Mouse (Mus musculus): ENCODE measurements around the gene Kcnh2. TPM values are rescaled to one million over a fixed set of nuclear protein-coding genes. Genes with fewer than 3 reads are reported as not detected.

Kcnh2 gene
- polyA plus RNA-seq, 1 experiment from 2014 or later: 0.12 TPM

DNA sequence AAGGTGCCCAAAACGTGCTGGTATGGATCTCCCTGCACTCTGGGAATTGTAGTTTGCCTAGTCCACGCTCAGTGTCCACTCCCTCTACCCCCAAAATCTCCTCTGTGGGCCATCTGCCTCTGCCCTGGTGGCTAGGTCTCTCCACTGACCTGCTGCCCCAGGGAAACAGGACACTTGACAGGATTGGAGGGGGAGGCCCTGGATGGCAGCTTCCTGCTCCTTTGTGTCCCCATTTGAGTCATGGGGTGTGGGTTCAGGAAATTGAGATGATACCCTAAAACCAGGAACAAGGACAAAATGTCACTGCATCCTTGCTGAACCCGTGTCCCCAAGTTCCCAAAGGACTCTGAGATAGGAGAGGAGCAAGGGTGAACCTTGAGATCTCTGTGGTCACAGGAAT lies 12.7 kb upstream of the Kcnh2 start:
- in situ Hi-C loops (cut with MboI; ENCODE audit: low pct_unique_long_range_greater_than_20kb): loop anchor here (5.0 kb wide), 1 partner anchor 97 kb away; no protein-coding TSS in a partner anchor
- ChIA-PET CTCF (interaction anchor here (1.8 kb wide), 1 partner anchor 23 kb away, joined by 3 read pairs; no protein-coding TSS in a partner anchor), POLR2A (no interaction called here)
- DNase-seq (ENCODE audit: low read depth, low spot score) (no peak), ATAC-seq (no peak)
- H3K27me3 ChIP-seq: peaks cover 16% of the 10 kb centered on the region
- no peak for TF ChIP-seq CTCF (IDR thresholded peaks at IDR 0.05)

DNA sequence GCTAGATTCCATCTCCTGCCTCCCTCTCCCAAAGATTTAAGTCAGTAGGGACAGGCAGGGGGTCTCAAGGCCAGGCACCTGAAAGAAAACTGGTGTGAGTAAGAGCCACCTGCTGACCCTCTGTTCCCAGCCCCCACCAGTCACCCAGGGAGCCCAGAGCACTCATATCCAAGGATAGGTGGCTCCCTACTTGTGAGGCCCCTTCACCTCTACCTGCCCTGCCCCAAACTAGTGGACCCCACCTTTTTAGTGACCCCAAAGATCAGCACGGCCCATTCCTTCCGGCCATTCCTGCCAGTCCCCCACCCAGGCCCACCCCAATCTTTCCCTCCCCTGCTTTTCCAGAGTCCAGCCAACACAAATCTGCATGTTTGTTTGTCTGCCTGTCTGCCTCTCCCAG lies 12.1 kb upstream of the Kcnh2 start:
- ATAC-seq (no peak), DNase-seq (ENCODE audit: low read depth, low spot score) (no peak)
- POLR2A ChIA-PET: interaction anchor here (0.5 kb wide), 1 partner anchor 154 kb away, joined by 3 read pairs; no protein-coding TSS in a partner anchor
- H3K27me3 ChIP-seq: peaks cover 20% of the 10 kb centered on the region
- in situ Hi-C loops (cut with MboI; ENCODE audit: low pct_unique_long_range_greater_than_20kb): loop anchor here (5.0 kb wide), 1 partner anchor 96 kb away; no protein-coding TSS in a partner anchor
- CTCF ChIA-PET: interaction anchor here (1.8 kb wide), 1 partner anchor 23 kb away, joined by 3 read pairs; no protein-coding TSS in a partner anchor
- no peak for TF ChIP-seq CTCF (IDR thresholded peaks at IDR 0.05)

DNA sequence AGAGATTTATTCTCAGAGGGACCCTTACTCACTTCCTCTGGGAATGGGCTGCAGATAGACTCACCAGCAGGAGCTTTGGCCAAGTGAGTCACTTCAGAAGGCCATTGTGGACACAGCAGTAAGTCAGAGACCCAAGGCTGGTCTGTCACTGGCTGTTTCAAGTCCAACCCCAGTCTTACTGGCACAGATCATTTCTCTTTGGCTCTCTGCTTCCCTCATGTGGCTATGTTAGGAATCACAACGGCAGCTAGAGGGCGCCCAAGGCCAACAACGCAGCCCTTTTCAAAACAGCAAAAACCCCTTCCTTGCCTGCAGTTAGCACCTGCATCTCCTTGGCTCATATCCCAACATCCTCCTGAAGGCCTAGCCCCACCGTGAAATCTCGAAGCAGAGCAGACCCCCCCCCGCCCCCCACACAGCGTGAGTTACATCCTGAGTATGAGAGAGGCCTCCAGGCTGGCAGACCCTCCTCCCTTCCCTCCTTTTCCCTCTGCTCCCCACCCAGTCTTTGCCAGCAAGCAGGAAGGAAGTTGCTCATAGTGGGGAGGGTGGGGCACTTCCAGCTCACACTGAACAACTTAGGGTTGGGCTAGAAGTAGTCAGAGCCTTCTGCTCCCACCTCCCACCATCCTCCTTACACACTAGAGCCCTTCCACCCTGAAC lies 9.5 kb upstream of the Kcnh2 start:
- peak; percentile 97 for TF ChIP-seq CTCF (IDR thresholded peaks at IDR 0.05)
- CTCF ChIA-PET: interaction anchor here (0.8 to 2.9 kb wide), 16 partner anchors 9 to 98 kb away, joined by 3 to 12 read pairs (median 4); partner anchors contain the start of genes Abcb8 and Atg9b
- DNase-seq (ENCODE audit: low read depth, low spot score): peak; percentile 30
- peaks cover 20% of the 10 kb centered on the region for H3K27me3 ChIP-seq
- no peak for ATAC-seq
- POLR2A ChIA-PET: no interaction called here
- in situ Hi-C loops (cut with MboI; ENCODE audit: low pct_unique_long_range_greater_than_20kb): loop anchor here (5.0 kb wide), 1 partner anchor 94 kb away; no protein-coding TSS in a partner anchor

DNA sequence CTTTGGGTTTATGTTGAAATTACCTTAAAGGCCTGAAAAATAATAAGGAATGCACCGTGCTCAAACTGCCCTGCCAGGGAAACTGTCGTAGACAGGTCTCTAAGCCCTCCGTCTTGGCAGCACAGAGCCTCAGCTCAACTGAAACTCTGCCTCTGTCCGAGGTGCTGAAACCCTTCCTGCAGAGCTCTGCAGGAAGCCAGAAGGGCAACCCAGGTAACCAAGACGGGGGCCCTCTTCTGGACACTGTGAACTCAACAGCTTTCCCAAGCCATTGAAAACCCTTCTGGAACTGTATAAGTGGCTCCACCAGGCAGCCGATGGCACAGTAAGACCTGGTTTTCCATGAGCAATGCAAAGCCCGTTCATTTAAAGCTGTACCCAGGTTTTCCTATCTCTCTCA lies 6.1 kb upstream of the Kcnh2 start:
- ChIA-PET CTCF (interaction anchor here (0.8 to 2.2 kb wide), 10 partner anchors 15 to 96 kb away, joined by 3 to 12 read pairs (median 4); partner anchors contain the start of gene Abcb8), POLR2A (interaction anchor here (1.0 to 1.2 kb wide), 2 partner anchors 14 to 28 kb away, joined by 3 read pairs; no protein-coding TSS in a partner anchor)
- no peak for TF ChIP-seq CTCF (IDR thresholded peaks at IDR 0.05)
- in situ Hi-C loops (cut with MboI; ENCODE audit: low pct_unique_long_range_greater_than_20kb): no loop called here
- peaks cover 18% of the 10 kb centered on the region for H3K27me3 ChIP-seq
- peak; percentile 50 for DNase-seq (ENCODE audit: low read depth, low spot score)
- peak; percentile 41 for ATAC-seq

DNA sequence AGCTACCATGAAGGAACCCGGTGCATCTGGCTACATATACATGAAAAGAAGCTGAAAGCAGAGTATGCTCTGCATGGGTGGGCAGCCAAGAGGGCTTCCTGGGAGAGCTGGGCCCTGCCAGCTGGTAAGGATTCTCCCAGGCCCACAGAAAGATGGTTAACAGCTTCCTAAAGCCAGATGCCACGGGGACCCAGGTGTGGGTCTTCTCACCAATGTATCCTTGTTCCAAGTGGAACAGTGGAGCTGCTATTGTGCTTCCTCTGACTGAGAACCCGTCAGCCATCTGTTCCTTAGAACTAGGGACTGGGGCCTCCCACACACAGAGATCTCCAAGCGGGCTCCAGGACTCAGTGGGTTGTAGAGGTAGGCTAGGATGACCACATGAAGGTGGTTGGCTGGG lies 5.4 kb upstream of the Kcnh2 start:
- ChIA-PET CTCF (interaction anchor here (1.0 to 2.2 kb wide), 5 partner anchors 15 to 96 kb away, joined by 3 to 12 read pairs (median 4); no protein-coding TSS in a partner anchor), POLR2A (no interaction called here)
- ATAC-seq (no peak), DNase-seq (ENCODE audit: low read depth, low spot score) (no peak)
- in situ Hi-C loops (cut with MboI; ENCODE audit: low pct_unique_long_range_greater_than_20kb): no loop called here
- TF ChIP-seq CTCF (IDR thresholded peaks at IDR 0.05): no peak
- H3K27me3 ChIP-seq: peaks cover 25% of the 10 kb centered on the region

DNA sequence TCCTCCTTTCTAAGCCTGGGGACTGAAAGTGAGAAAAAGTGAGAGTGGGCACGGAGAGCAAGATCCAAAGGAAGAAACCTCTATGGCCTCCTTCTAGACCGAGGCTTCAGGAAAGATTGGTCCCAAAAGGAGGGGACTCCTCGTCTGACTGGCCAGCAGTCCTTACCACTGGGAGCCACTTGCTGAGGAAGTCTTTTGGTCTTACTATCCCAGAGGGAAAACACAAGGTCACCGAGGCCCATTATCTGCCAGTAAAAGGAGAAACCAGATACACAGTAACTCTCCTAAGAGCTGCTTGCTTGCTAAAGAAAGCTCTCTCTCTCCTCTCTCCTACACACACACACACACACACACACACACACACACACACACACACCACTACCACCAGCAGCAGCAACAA lies 1.9 kb upstream of the Kcnh2 start:
- ATAC-seq (no peak), DNase-seq (ENCODE audit: low read depth, low spot score) (no peak)
- in situ Hi-C loops (cut with MboI; ENCODE audit: low pct_unique_long_range_greater_than_20kb): no loop called here
- no peak for TF ChIP-seq CTCF (IDR thresholded peaks at IDR 0.05)
- peaks cover 43% of the 10 kb centered on the region for H3K27me3 ChIP-seq
- ChIA-PET CTCF (no interaction called here), POLR2A (no interaction called here)

DNA sequence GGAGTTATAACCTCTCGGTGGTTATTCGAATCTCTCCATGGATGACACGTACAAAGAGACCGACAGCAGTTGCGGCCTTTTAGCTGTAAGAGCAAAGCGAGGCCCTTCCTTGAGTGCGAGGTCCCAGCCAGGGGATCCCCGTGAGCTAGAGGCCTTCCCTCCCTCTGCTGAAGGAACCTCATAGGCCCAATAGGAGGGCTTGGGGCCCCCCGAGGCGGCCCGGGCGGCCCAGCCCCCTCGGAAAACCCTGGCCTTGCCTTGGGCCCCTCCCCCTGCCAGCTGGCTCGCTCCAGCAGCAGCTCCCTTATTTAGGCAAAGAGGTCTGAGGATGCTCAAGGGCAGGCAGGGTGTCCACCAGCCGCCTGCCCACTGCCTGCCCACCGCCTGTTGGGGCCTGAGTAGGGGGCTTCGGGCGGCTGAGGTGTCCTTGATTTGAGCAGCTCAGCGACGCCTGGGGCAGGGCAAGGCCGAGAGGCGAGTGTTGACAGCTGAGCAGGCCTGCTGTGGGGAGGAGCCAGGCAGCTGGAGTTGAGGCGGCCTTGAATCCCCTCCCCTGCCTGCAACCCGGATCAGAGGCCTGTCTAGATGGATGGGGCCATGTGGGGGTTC lies 951 bp upstream of the Kcnh2 start:
- no peak for DNase-seq (ENCODE audit: low read depth, low spot score)
- no peak for ATAC-seq
- in situ Hi-C loops (cut with MboI; ENCODE audit: low pct_unique_long_range_greater_than_20kb): no loop called here
- TF ChIP-seq CTCF (IDR thresholded peaks at IDR 0.05): no peak
- CTCF ChIA-PET: interaction anchor here (1.0 kb wide), 1 partner anchor 18 kb away, joined by 3 read pairs; no protein-coding TSS in a partner anchor
- POLR2A ChIA-PET: no interaction called here
- peaks cover 43% of the 10 kb centered on the region for H3K27me3 ChIP-seq

DNA sequence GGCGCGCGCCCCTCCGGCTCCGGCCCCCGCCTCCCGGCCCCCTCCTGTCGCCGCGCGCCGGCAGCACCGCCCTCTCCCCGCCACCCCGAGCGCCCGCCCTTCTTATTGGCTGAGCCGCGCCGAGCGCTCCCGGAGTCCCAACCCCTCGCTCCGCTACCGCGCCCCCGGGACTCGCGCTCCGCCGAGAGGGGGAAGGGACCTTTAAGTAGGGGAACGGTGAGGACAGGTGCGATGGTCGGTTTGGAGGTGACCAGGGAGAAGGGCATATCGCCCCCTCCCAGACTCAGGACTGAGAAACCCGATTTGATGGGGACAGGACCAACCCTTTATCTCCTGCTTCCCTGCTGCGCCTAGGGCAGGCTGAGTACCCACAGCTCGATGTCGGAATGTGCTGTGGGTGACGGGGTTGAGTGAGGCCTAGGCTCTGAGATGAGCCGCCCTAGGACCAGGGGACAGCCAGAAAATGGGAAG lies 332 bp upstream of the Kcnh2 start:
- ChIA-PET POLR2A (no interaction called here), CTCF (interaction anchor here (1.0 kb wide), 1 partner anchor 19 kb away, joined by 3 read pairs; no protein-coding TSS in a partner anchor)
- no peak for DNase-seq (ENCODE audit: low read depth, low spot score)
- in situ Hi-C loops (cut with MboI; ENCODE audit: low pct_unique_long_range_greater_than_20kb): no loop called here
- H3K27me3 ChIP-seq: peaks cover 43% of the 10 kb centered on the region
- ATAC-seq: no peak
- TF ChIP-seq CTCF (IDR thresholded peaks at IDR 0.05): no peak

DNA sequence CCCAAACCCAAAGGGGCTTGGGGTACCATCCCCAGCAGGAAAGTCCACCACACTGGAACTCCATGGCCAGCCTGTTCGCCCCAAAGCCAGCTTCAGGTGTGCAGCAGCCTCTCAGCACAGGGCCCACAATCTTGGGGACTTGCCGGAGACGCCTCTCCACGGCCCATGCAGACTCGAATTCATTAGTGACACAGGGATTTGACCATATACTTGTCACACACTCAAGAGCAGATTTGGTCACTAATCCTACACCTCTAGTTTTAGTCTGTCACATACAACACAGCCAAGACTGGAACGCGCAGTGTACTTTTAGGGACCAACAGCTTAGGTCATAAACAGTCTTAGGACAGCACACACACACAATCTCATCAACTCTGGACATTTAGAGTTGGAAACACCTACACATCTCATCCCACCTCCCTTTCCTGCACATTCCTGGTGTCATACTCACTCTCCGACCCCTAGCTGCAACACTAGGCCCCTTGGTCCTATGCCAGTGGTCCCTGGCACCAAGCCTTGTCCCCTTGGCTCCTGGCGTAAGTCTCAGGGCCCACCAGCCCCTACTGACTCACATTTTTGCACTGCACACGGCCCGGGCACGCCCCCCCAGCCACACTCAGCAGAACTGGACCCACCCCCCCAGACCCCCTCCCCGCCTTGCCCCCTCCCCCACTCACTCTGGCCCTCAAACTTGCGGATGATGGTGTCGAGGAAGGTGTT lies 713 bp downstream of the Kcnh2 start:
- in situ Hi-C loops (cut with MboI; ENCODE audit: low pct_unique_long_range_greater_than_20kb): no loop called here
- peaks cover 43% of the 10 kb centered on the region for H3K27me3 ChIP-seq
- ATAC-seq (no peak), DNase-seq (ENCODE audit: low read depth, low spot score) (no peak)
- TF ChIP-seq CTCF (IDR thresholded peaks at IDR 0.05): no peak
- POLR2A ChIA-PET: no interaction called here
- CTCF ChIA-PET: no interaction called here

DNA sequence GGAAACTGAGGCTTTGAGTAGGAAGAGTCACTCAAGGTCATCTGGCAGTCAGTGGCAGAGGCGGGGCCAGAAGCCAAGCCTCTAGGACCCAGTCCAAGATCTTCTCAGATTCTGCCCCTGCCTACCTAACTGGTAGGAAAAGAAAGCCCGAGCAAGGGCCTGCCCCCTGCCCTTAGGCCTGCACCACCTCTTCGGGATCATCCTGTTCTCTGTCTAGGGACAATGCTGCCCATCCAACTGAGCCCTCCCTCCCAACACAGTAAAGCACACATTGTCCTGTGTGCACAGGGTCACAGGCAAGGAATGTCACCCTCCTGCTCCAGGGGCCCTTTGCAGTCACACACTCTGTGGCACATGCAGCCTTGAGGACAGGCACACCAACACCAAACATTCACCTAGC lies 1.3 kb downstream of the Kcnh2 start:
- ATAC-seq (no peak), DNase-seq (ENCODE audit: low read depth, low spot score) (no peak)
- CTCF ChIA-PET: interaction anchor here (1.0 kb wide), 1 partner anchor 11 kb away, joined by 6 read pairs; no protein-coding TSS in a partner anchor
- no peak for TF ChIP-seq CTCF (IDR thresholded peaks at IDR 0.05)
- in situ Hi-C loops (cut with MboI; ENCODE audit: low pct_unique_long_range_greater_than_20kb): no loop called here
- POLR2A ChIA-PET: no interaction called here
- peaks cover 48% of the 10 kb centered on the region for H3K27me3 ChIP-seq

All from Patski (cell line).